In the genomic region with DNA sequence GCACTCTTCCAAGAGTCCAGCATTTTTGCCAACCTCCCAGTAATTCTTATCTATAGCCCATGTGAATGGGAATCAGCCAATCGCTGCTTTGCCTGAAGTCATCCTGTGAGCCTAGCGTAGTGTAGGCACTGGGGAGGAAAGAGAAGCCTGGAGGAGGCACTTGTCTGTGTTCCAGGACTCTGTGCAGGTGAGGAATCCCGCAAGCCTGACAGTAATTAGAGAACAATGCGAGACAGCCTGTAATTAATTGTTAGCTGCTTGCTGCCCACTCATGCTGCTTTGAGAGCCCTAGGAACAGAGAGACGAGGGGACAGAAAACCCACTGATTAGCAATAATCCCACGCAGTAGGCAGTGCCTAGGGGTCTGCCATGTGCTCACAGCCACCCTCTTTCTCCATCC, we compare ENCODE assay signal across 31 mouse cellular contexts. TPM values are rescaled to one million over a fixed set of nuclear protein-coding genes. Genes with fewer than 3 reads are reported as not detected.
DNase-seq lines count a peak whose midpoint lies in the region; ATAC-seq and TF ChIP-seq lines count a peak whose summit lies in the region.
"Had no signal": no experiment of that assay in that cellular context is flagged by ENCODE, and none has a peak within 500 bp of the region (broad histone marks: within the 10 kb centered on the region; RNA-seq: fewer than 3 reads in every experiment).

No protein-coding gene starts in this region.

- no peak for TF ChIP-seq CTCF in brain, embryonic 14.5 days (IDR thresholded peaks at IDR 0.05; ENCODE audit: borderline replicate concordance, extremely low read depth, insufficient read depth, insufficient read length)

- ATAC-seq in hindbrain, embryonic 13.5 days (ENCODE audit: low FRiP score), result no peak
- ATAC-seq in hindbrain, embryonic 16.5 days, result no peak
- ATAC-seq in kidney, embryonic 14.5 days (ENCODE audit: low FRiP score, low TSS enrichment), result no peak
- ATAC-seq: forebrain, embryonic 15.5 days; Patski had no signal

- WGBS in hindbrain, embryonic 13.5 days, result 56% methylated on average over 6 of the region's 6 CpGs
- 52% methylated on average over 6 of the region's 6 CpGs for WGBS in hindbrain, embryonic 16.5 days
- 50% methylated on average over 6 of the region's 6 CpGs for WGBS in kidney, embryonic 14.5 days

- H3K27ac ChIP-seq in hindbrain, embryonic 13.5 days, result peak overlapping the region; percentile 30; the same call in 1 of the 2 replicates
- H3K27ac ChIP-seq in hindbrain, embryonic 16.5 days (ENCODE audit: low read depth, low read length), result no peak overlapping the region
- no peak overlapping the region for H3K27ac ChIP-seq in kidney, embryonic 14.5 days (ENCODE audit: low read depth, low read length)
- H3K27ac ChIP-seq: embryonic facial prominence, embryonic 10.5 days; embryonic facial prominence, embryonic 13.5 days; forebrain, embryonic 12.5 days; forebrain, embryonic 15.5 days; heart, adult 2 months; heart, embryonic 10.5 days; heart, embryonic 13.5 days; hindbrain, embryonic 15.5 days had no signal

- TF ChIP-seq POLR2A in brain, embryonic 14.5 days (IDR thresholded peaks at IDR 0.05; ENCODE audit: borderline replicate concordance, extremely low read depth, insufficient read depth, insufficient read length, poor library complexity, severe bottlenecking), result no peak

- DNase-seq in retina, postnatal 1 day, result peak; percentile 21
- no peak for DNase-seq in retina, embryonic 14.5 days (ENCODE audit: low spot score)
- DNase-seq in brain, embryonic 14.5 days (ENCODE audit: low read depth), result peak; percentile 15
- DNase-seq in telencephalon, adult 2 months (ENCODE audit: low read depth, low spot score), result peak; percentile 32
- no peak for DNase-seq in lung, postnatal 36 days
- DNase-seq: adrenal gland, postnatal 10 days; adrenal gland, postnatal 36 days; cerebellum, adult 11-12 months; cerebellum, adult 8-10 months; cerebellum, postnatal 10 days; cerebellum, postnatal 36 days; embryo, embryonic 11 days; gastrocnemius, postnatal 10 days; gastrocnemius, postnatal 36 days; heart, adult 2 months; heart, postnatal 14 days; heart, postnatal 4 days had no signal

- no peak overlapping the region for H3K4me2 ChIP-seq in hindbrain, embryonic 13.5 days
- no peak overlapping the region for H3K4me2 ChIP-seq in hindbrain, embryonic 16.5 days (ENCODE audit: low read length)
- H3K4me2 ChIP-seq in kidney, embryonic 14.5 days (replicated peaks; ENCODE audit: low read depth, low read length), result no peak overlapping the region
- H3K4me2 ChIP-seq: embryonic facial prominence, embryonic 13.5 days; forebrain, embryonic 12.5 days; forebrain, embryonic 15.5 days; heart, embryonic 13.5 days; hindbrain, embryonic 15.5 days had no signal

- H3K27me3 ChIP-seq in hindbrain, embryonic 13.5 days, result no peaks in the 10 kb centered on the region
- H3K27me3 ChIP-seq in hindbrain, embryonic 16.5 days (replicated peaks; ENCODE audit: control insufficient read depth, insufficient read depth, low read length), result no peaks in the 10 kb centered on the region
- H3K27me3 ChIP-seq in kidney, embryonic 14.5 days (ENCODE audit: control insufficient read depth, insufficient read depth, low read length), result no peaks in the 10 kb centered on the region
- H3K27me3 ChIP-seq: forebrain, embryonic 12.5 days; forebrain, embryonic 15.5 days; hindbrain, embryonic 15.5 days; Patski had no signal

- H3K4me1 ChIP-seq in hindbrain, embryonic 13.5 days (replicated peaks), result peaks cover 6% of the 10 kb centered on the region
- no peaks in the 10 kb centered on the region for H3K4me1 ChIP-seq in hindbrain, embryonic 16.5 days (ENCODE audit: control insufficient read depth, insufficient read depth, low read depth, low read length)
- no peaks in the 10 kb centered on the region for H3K4me1 ChIP-seq in kidney, embryonic 14.5 days (ENCODE audit: control insufficient read depth, insufficient read depth, low read length)
- H3K4me1 ChIP-seq: forebrain, embryonic 12.5 days; heart, embryonic 13.5 days; hindbrain, embryonic 15.5 days had no signal

- H3K4me3 ChIP-seq in hindbrain, embryonic 13.5 days, result no peak overlapping the region
- no peak overlapping the region for H3K4me3 ChIP-seq in hindbrain, embryonic 16.5 days (ENCODE audit: low read length)
- no peak overlapping the region for H3K4me3 ChIP-seq in kidney, embryonic 14.5 days (ENCODE audit: low read length)
- H3K4me3 ChIP-seq: embryonic facial prominence, embryonic 10.5 days; embryonic facial prominence, embryonic 13.5 days; erythroblast, embryonic 14.5 days; forebrain, embryonic 12.5 days; forebrain, embryonic 15.5 days; heart, adult 2 months; heart, embryonic 10.5 days; heart, embryonic 13.5 days; hindbrain, embryonic 15.5 days had no signal

- H3K9ac ChIP-seq in hindbrain, embryonic 13.5 days, result no peak overlapping the region
- no peak overlapping the region for H3K9ac ChIP-seq in hindbrain, embryonic 16.5 days (ENCODE audit: low read depth, low read length)
- no peak overlapping the region for H3K9ac ChIP-seq in kidney, embryonic 14.5 days (ENCODE audit: low read depth, low read length)
- H3K9ac ChIP-seq: embryonic facial prominence, embryonic 13.5 days; forebrain, embryonic 12.5 days; forebrain, embryonic 15.5 days; heart, embryonic 13.5 days; hindbrain, embryonic 15.5 days had no signal

- no peaks in the 10 kb centered on the region for H3K9me3 ChIP-seq in hindbrain, embryonic 13.5 days
- no peaks in the 10 kb centered on the region for H3K9me3 ChIP-seq in hindbrain, embryonic 16.5 days (ENCODE audit: control insufficient read depth, low read length)
- no peaks in the 10 kb centered on the region for H3K9me3 ChIP-seq in kidney, embryonic 14.5 days (ENCODE audit: control insufficient read depth, low read length)
- H3K9me3 ChIP-seq: embryonic facial prominence, embryonic 10.5 days; embryonic facial prominence, embryonic 13.5 days; forebrain, embryonic 12.5 days; forebrain, embryonic 15.5 days; heart, embryonic 10.5 days; heart, embryonic 13.5 days; hindbrain, embryonic 15.5 days had no signal

- no peaks in the 10 kb centered on the region for H3K36me3 ChIP-seq in hindbrain, embryonic 13.5 days
- no peaks in the 10 kb centered on the region for H3K36me3 ChIP-seq in hindbrain, embryonic 16.5 days (ENCODE audit: control insufficient read depth, insufficient read depth, low read length)
- no peaks in the 10 kb centered on the region for H3K36me3 ChIP-seq in kidney, embryonic 14.5 days (ENCODE audit: control insufficient read depth, insufficient read depth, low read length)
- H3K36me3 ChIP-seq: embryonic facial prominence, embryonic 10.5 days; embryonic facial prominence, embryonic 13.5 days; forebrain, embryonic 12.5 days; forebrain, embryonic 15.5 days; heart, embryonic 10.5 days; heart, embryonic 13.5 days; hindbrain, embryonic 15.5 days had no signal

RNA-seq across cellular contexts. Expression of a gene that starts 59.0 kb away (rescaled TPM):
- not detected in 2 replicates for polyA plus RNA-seq in hindbrain, embryonic 13.5 days (2015; fragmentation: Nextera tagmentation; extraction: Ambion mirVana)
- polyA plus RNA-seq in hindbrain, embryonic 16.5 days (2015; fragmentation: Nextera tagmentation; extraction: Ambion mirVana), result not detected in 2 replicates
- polyA plus RNA-seq in brain, embryonic 14.5 days (2012; rRNA removed), result not detected in 2 replicates
- not detected in 2 replicates for polyA plus RNA-seq in kidney, embryonic 14.5 days (2014; fragmentation: Nextera tagmentation; extraction: Ambion mirVana)
- polyA plus RNA-seq: cortical plate, adult 2 months; embryonic facial prominence, embryonic 10.5 days; embryonic facial prominence, embryonic 13.5 days; erythroblast, embryonic 14.5 days; forebrain, embryonic 12.5 days; forebrain, embryonic 15.5 days; heart, adult 2 months; heart, embryonic 10.5 days; heart, embryonic 13.5 days; hindbrain, embryonic 11.5 days; hindbrain, embryonic 15.5 days; Patski had no signal

Comparison
In these comparisons a context has a peak if more than half of its experiments do, and no peak if none do; other contexts are left out.
1. DNase-seq: peak in retina, postnatal 1 day (single experiment), brain, embryonic 14.5 days (single experiment) and telencephalon, adult 2 months (single experiment); none in retina, embryonic 14.5 days (single experiment) and lung, postnatal 36 days (single experiment).